Mouse (Mus musculus) embryonic fibroblast, embryonic 13.5 days (primary cell): ENCODE measurements around the gene Dtx2.

Experiments used
- CTCF ChIP-seq: IDR thresholded peaks from 2 replicates; pipeline ENCODE4 v1.5.1; 2011; ENCODE audit warnings: mild to moderate bottlenecking, control low read depth, low read length, moderate library complexity, borderline replicate concordance; ENCODE audit not compliant: insufficient read depth
- POLR2A ChIP-seq: IDR thresholded peaks from 2 replicates; pipeline ENCODE4 v1.6.1; 2011; ENCODE audit warnings: low read depth, mild to moderate bottlenecking, control low read depth, low read length, moderate library complexity

GRCm38 (mm10) chr5:135951660-135952059, 42.9 kb upstream of the Dtx2 start:
- TF ChIP-seq POLR2A (no peak), CTCF (no peak)
